ENCODE assay signal across 25 mouse cellular contexts in genomic region chr10:94807323-94807722, GRCm38 (mm10).
DNase-seq lines count a peak whose midpoint lies in the region; ATAC-seq and TF ChIP-seq lines count a peak whose summit lies in the region.
"Had no signal": no experiment of that assay in that cellular context is flagged by ENCODE, and none has a peak within 500 bp of the region (broad histone marks: within the 10 kb centered on the region; RNA-seq: fewer than 3 reads in every experiment).

No protein-coding gene starts in this region.

- no peaks in the 10 kb centered on the region for H3K27me3 ChIP-seq in heart, adult 2 months (ENCODE audit: control insufficient read depth, insufficient read depth, low read length)
- no peaks in the 10 kb centered on the region for H3K27me3 ChIP-seq in kidney, postnatal 0 days (ENCODE audit: insufficient read depth, low read length)
- no peaks in the 10 kb centered on the region for H3K27me3 ChIP-seq in lung, postnatal 0 days (replicated peaks; ENCODE audit: insufficient read depth, low read length)
- H3K27me3 ChIP-seq in stomach, postnatal 0 days (ENCODE audit: control insufficient read depth, insufficient read depth, low read length) = no peaks in the 10 kb centered on the region
- H3K27me3 ChIP-seq in intestine, embryonic 15.5 days (replicated peaks) = no peaks in the 10 kb centered on the region
- H3K27me3 ChIP-seq: heart, embryonic 12.5 days; limb, embryonic 13.5 days; liver, embryonic 13.5 days; midbrain, embryonic 15.5 days; stomach, embryonic 15.5 days had no signal

- peaks cover 3% of the 10 kb centered on the region for H3K4me1 ChIP-seq in heart, adult 2 months (ENCODE audit: control insufficient read depth, insufficient read depth, low read length)
- H3K4me1 ChIP-seq in kidney, postnatal 0 days (replicated peaks; ENCODE audit: insufficient read depth, low read length) = no peaks in the 10 kb centered on the region
- no peaks in the 10 kb centered on the region for H3K4me1 ChIP-seq in lung, postnatal 0 days (ENCODE audit: insufficient read depth, low read depth, low read length)
- H3K4me1 ChIP-seq in stomach, postnatal 0 days (replicated peaks; ENCODE audit: control insufficient read depth, insufficient read depth) = no peaks in the 10 kb centered on the region
- H3K4me1 ChIP-seq in intestine, embryonic 15.5 days (replicated peaks) = no peaks in the 10 kb centered on the region

- 65% methylated on average over 7 of the region's 7 CpGs for WGBS in heart, adult 2 months
- WGBS in kidney, postnatal 0 days = 68% methylated on average over 7 of the region's 7 CpGs
- 62% methylated on average over 7 of the region's 7 CpGs for WGBS in lung, postnatal 0 days
- WGBS in stomach, postnatal 0 days = 57% methylated on average over 7 of the region's 7 CpGs
- WGBS in intestine, embryonic 15.5 days = 51% methylated on average over 7 of the region's 7 CpGs

- TF ChIP-seq POLR2A in heart, adult 2 months (IDR thresholded peaks at IDR 0.05; ENCODE audit: insufficient read depth, low read depth, low read length) = no peak

- H3K27ac ChIP-seq in heart, adult 2 months = no peak overlapping the region
- no peak overlapping the region for H3K27ac ChIP-seq in kidney, postnatal 0 days
- no peak overlapping the region for H3K27ac ChIP-seq in lung, postnatal 0 days (ENCODE audit: low read length)
- H3K27ac ChIP-seq in stomach, postnatal 0 days (replicated peaks) = no peak overlapping the region
- H3K27ac ChIP-seq in intestine, embryonic 15.5 days = no peak overlapping the region
- H3K27ac ChIP-seq: left cerebral cortex, adult 2 months; limb, embryonic 13.5 days; liver, embryonic 13.5 days; macrophage; midbrain, embryonic 15.5 days; stomach, embryonic 15.5 days had no signal

- no peaks in the 10 kb centered on the region for H3K79me2 ChIP-seq in heart, adult 2 months (replicated peaks; ENCODE audit: control insufficient read depth, insufficient read depth, low read length)

- no peak overlapping the region for H3K4me3 ChIP-seq in heart, adult 2 months
- H3K4me3 ChIP-seq in kidney, postnatal 0 days (replicated peaks; ENCODE audit: low read depth, low read length) = no peak overlapping the region
- no peak overlapping the region for H3K4me3 ChIP-seq in lung, postnatal 0 days (ENCODE audit: low read depth, low read length)
- H3K4me3 ChIP-seq in stomach, postnatal 0 days (ENCODE audit: low read depth, low read length) = no peak overlapping the region
- H3K4me3 ChIP-seq in intestine, embryonic 15.5 days (replicated peaks) = no peak overlapping the region
- H3K4me3 ChIP-seq: erythroblast, embryonic 14.5 days; heart, embryonic 12.5 days; left cerebral cortex, adult 2 months; limb, embryonic 13.5 days; liver, embryonic 13.5 days; midbrain, embryonic 15.5 days; stomach, embryonic 15.5 days had no signal

- no peaks in the 10 kb centered on the region for H3K9me3 ChIP-seq in kidney, postnatal 0 days (replicated peaks; ENCODE audit: low read length)
- no peaks in the 10 kb centered on the region for H3K9me3 ChIP-seq in lung, postnatal 0 days (ENCODE audit: low read length)
- no peaks in the 10 kb centered on the region for H3K9me3 ChIP-seq in stomach, postnatal 0 days (ENCODE audit: control insufficient read depth, low read length)
- H3K9me3 ChIP-seq in intestine, embryonic 15.5 days = no peaks in the 10 kb centered on the region
- H3K9me3 ChIP-seq: heart, embryonic 12.5 days; limb, embryonic 13.5 days; liver, embryonic 13.5 days; midbrain, embryonic 15.5 days; stomach, embryonic 15.5 days had no signal

- no peaks in the 10 kb centered on the region for H3K36me3 ChIP-seq in heart, adult 2 months (ENCODE audit: control insufficient read depth, insufficient read depth, low read length)
- no peaks in the 10 kb centered on the region for H3K36me3 ChIP-seq in kidney, postnatal 0 days (ENCODE audit: insufficient read depth, low read length)
- H3K36me3 ChIP-seq in lung, postnatal 0 days (ENCODE audit: insufficient read depth, low read length) = no peaks in the 10 kb centered on the region
- H3K36me3 ChIP-seq in stomach, postnatal 0 days (ENCODE audit: control insufficient read depth, insufficient read depth, low read length) = no peaks in the 10 kb centered on the region
- H3K36me3 ChIP-seq in intestine, embryonic 15.5 days = no peaks in the 10 kb centered on the region
- H3K36me3 ChIP-seq: heart, embryonic 12.5 days; limb, embryonic 13.5 days; liver, embryonic 13.5 days; stomach, embryonic 15.5 days had no signal

- no peak overlapping the region for H3K9ac ChIP-seq in heart, adult 2 months (ENCODE audit: low read depth, low read length)
- H3K9ac ChIP-seq in kidney, postnatal 0 days (ENCODE audit: low read depth, low read length) = no peak overlapping the region
- H3K9ac ChIP-seq in lung, postnatal 0 days (replicated peaks; ENCODE audit: low read depth) = no peak overlapping the region
- no peak overlapping the region for H3K9ac ChIP-seq in stomach, postnatal 0 days (ENCODE audit: low read length)
- no peak overlapping the region for H3K9ac ChIP-seq in intestine, embryonic 15.5 days
- H3K9ac ChIP-seq: heart, embryonic 12.5 days; limb, embryonic 13.5 days; liver, embryonic 13.5 days; midbrain, embryonic 15.5 days; stomach, embryonic 15.5 days had no signal

- TF ChIP-seq EP300 in heart, adult 2 months (IDR thresholded peaks at IDR 0.05; ENCODE audit: insufficient read depth, low read depth, low read length) = no peak
- no peak for TF ChIP-seq EP300 in lung, postnatal 0 days (IDR thresholded peaks at IDR 0.05)
- TF ChIP-seq EP300 in stomach, postnatal 0 days (optimal IDR thresholded peaks at IDR 0.05) = no peak

- no peak overlapping the region for H3K4me2 ChIP-seq in kidney, postnatal 0 days (ENCODE audit: low read length)
- no peak overlapping the region for H3K4me2 ChIP-seq in lung, postnatal 0 days (replicated peaks; ENCODE audit: low read depth, low read length)
- H3K4me2 ChIP-seq in stomach, postnatal 0 days (replicated peaks; ENCODE audit: low read depth) = no peak overlapping the region
- H3K4me2 ChIP-seq in intestine, embryonic 15.5 days (replicated peaks) = no peak overlapping the region
- H3K4me2 ChIP-seq: heart, embryonic 12.5 days; limb, embryonic 13.5 days; liver, embryonic 13.5 days; midbrain, embryonic 15.5 days; stomach, embryonic 15.5 days had no signal

- TF ChIP-seq CTCF in heart, adult 2 months (IDR thresholded peaks at IDR 0.05) = peak; percentile 17; the same call in 1 of the 2 replicates
- peak; percentile 34; the same call in 1 of the 2 replicates for TF ChIP-seq CTCF in kidney, postnatal 0 days (IDR thresholded peaks at IDR 0.05; ENCODE audit: low read depth)
- peak; percentile 63 for TF ChIP-seq CTCF in lung, postnatal 0 days (IDR thresholded peaks at IDR 0.05)
- TF ChIP-seq CTCF in stomach, postnatal 0 days (IDR thresholded peaks at IDR 0.05; ENCODE audit: low read depth) = peak; percentile 66

- DNase-seq in heart, adult 2 months = no peak
- no peak for DNase-seq in heart, postnatal 14 days
- no peak for DNase-seq in kidney, postnatal 0 days (ENCODE audit: low spot score)
- DNase-seq in kidney, postnatal 25 days = no peak
- DNase-seq in lung, postnatal 0 days (ENCODE audit: low spot score) = peak; percentile 38
- no peak for DNase-seq in lung, postnatal 25 days (ENCODE audit: low spot score)
- no peak for DNase-seq in stomach, postnatal 0 days (ENCODE audit: low spot score)
- DNase-seq: adrenal gland, postnatal 25 days; cerebellum, adult 18-20 months; cerebellum, postnatal 10 days; gastrocnemius, postnatal 10 days; heart, postnatal 10 days; kidney, adult 18-20 months; kidney, postnatal 10 days; liver, embryonic 13.5 days; right cerebral cortex, postnatal 25 days; thymus, postnatal 25 days had no signal

- intact Hi-C loops in heart, adult 2 months (cut with DNase I) = loop anchor here (10.0 kb wide), 1 partner anchor 183 kb away; no protein-coding TSS in a partner anchor
- intact Hi-C loops in heart, postnatal 14 days (cut with DNase I) = loop anchor here (5.0 kb wide), 1 partner anchor 185 kb away; no protein-coding TSS in a partner anchor

- ATAC-seq in kidney, postnatal 0 days (replicated peaks; ENCODE audit: low FRiP score, low read depth) = no peak
- no peak for ATAC-seq in lung, postnatal 0 days
- ATAC-seq in stomach, postnatal 0 days (ENCODE audit: low FRiP score, low TSS enrichment) = no peak
- ATAC-seq in intestine, embryonic 15.5 days = no peak
- ATAC-seq: midbrain, embryonic 15.5 days had no signal
